Mouse (Mus musculus): ENCODE results near the gene Gm38394.
"Not testable (repeated sequence)": the region's sequence is repeated elsewhere in the genome, so short reads cannot be mapped to it uniquely, and the experiment has no call there.

Gm38394 gene

GRCm38 (mm10) chr1:133661203-133661933 is at the start of gene Gm38394:
TSS of gene Gm38394 (minus strand) at chr1:133661318.
- DNase-seq (ENCODE audit: low spot score) = peak; percentile 92

- no peak for DNase-seq (ENCODE audit: low spot score)
Observed at GRCm38 (mm10) chr1:133710895-133711294, 49.8 kb upstream of the Gm38394 start.

GRCm38 (mm10) chr1:133709292-133709691 is 48.2 kb upstream of the Gm38394 start:
- no peak for DNase-seq (ENCODE audit: low spot score)

GRCm38 (mm10) chr1:133701824-133702223 is 40.7 kb upstream of the Gm38394 start:
- DNase-seq (ENCODE audit: low spot score) = not testable (repeated sequence)

GRCm38 (mm10) chr1:133697935-133698620 is 37.0 kb upstream of the Gm38394 start:
- DNase-seq (ENCODE audit: low spot score) = no peak

GRCm38 (mm10) chr1:133695901-133696300 is 34.8 kb upstream of the Gm38394 start:
- DNase-seq (ENCODE audit: low spot score) = peak; percentile 83

GRCm38 (mm10) chr1:133694876-133695275 is 33.8 kb upstream of the Gm38394 start:
- DNase-seq (ENCODE audit: low spot score) = no peak

GRCm38 (mm10) chr1:133694301-133694700 is 33.2 kb upstream of the Gm38394 start:
- no peak for DNase-seq (ENCODE audit: low spot score)

- DNase-seq (ENCODE audit: low spot score) = no peak
Observed at GRCm38 (mm10) chr1:133693536-133694114, 32.5 kb upstream of the Gm38394 start.

- DNase-seq (ENCODE audit: low spot score) = no peak
Observed at GRCm38 (mm10) chr1:133692195-133692594, 31.1 kb upstream of the Gm38394 start.

- no peak for DNase-seq (ENCODE audit: low spot score)
Observed at GRCm38 (mm10) chr1:133691046-133691445, 29.9 kb upstream of the Gm38394 start.

GRCm38 (mm10) chr1:133689897-133690296 is 28.8 kb upstream of the Gm38394 start, which contains the start of gene Lax1:
TSS of gene Lax1 (minus strand) at chr1:133690108.
- DNase-seq (ENCODE audit: low spot score) = no peak

- no peak for DNase-seq (ENCODE audit: low spot score)
Observed at GRCm38 (mm10) chr1:133688301-133688700, 27.2 kb upstream of the Gm38394 start.

- peak; percentile 71 for DNase-seq (ENCODE audit: low spot score)
Observed at GRCm38 (mm10) chr1:133685749-133686519, 24.8 kb upstream of the Gm38394 start.

GRCm38 (mm10) chr1:133671801-133672200 is 10.7 kb upstream of the Gm38394 start:
- DNase-seq (ENCODE audit: low spot score) = no peak

GRCm38 (mm10) chr1:133671266-133671665 is 10.1 kb upstream of the Gm38394 start:
- DNase-seq (ENCODE audit: low spot score) = no peak

- no peak for DNase-seq (ENCODE audit: low spot score)
Observed at GRCm38 (mm10) chr1:133670776-133671175, 9.7 kb upstream of the Gm38394 start.

- no peak for DNase-seq (ENCODE audit: low spot score)
Observed at GRCm38 (mm10) chr1:133670190-133670589, 9.1 kb upstream of the Gm38394 start.

GRCm38 (mm10) chr1:133668618-133669017 is 7.5 kb upstream of the Gm38394 start:
- DNase-seq (ENCODE audit: low spot score) = no peak

GRCm38 (mm10) chr1:133667721-133668120 is 6.6 kb upstream of the Gm38394 start:
- DNase-seq (ENCODE audit: low spot score) = no peak

- not testable (repeated sequence) for DNase-seq (ENCODE audit: low spot score)
Observed at GRCm38 (mm10) chr1:133665713-133666112, 4.6 kb upstream of the Gm38394 start.
